Mouse (Mus musculus) gonadal fat pad, adult 2 months (tissue): Measurements from ENCODE around the gene Kif5a. TPM values are rescaled to one million over a fixed set of nuclear protein-coding genes. Genes with fewer than 3 reads are reported as not detected.

Source experiments
- DNase-seq: peaks from one replicate; pipeline ENCODE4 v3.0.0-alpha.2; 2012; ENCODE audit warnings: low read depth
- polyA plus RNA-seq: library from polyadenylated mRNA; depleted of rRNA; stranded (reverse); fragments of >200 nt; gene quantifications from 2 replicates; pipeline ENCODE4 v1.2.3, GENCODE M21; 2012; rRNA removed

Gene Kif5a
- polyA plus RNA-seq, 1 experiment = 6.4 TPM

DNA sequence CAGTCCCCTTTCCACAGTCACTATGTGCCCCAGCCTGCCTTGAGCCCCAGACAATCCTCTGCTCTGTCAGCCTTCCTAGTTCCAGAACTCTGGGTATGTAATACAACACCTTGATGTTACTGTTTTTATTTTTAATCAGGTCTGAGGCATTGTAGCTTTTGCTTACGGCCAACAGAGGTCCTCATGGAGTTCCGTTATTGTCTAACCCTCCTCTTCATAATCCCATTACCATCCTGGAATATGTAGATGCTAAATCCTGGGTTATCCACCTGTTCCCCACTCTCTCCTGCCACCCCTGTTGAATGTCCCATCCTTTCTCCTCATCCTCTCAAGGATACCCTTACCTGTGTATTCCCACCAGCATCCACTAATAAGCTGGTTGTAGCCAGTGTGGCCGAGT, 86.9 kb downstream of the Kif5a start:
- no peak for DNase-seq

Other genes starting within 250 kb of the Kif5a start
- 27.1 and 32.9 TPM in 2 replicates for gene Tsfm, start 232.5 kb downstream of the Kif5a start, polyA plus RNA-seq
- 31.2 and 31.9 TPM in 2 replicates for gene Mettl1, start 221.9 kb downstream of the Kif5a start, polyA plus RNA-seq
- 0.55 and 0.86 TPM in 2 replicates for gene Eef1akmt3, start 221.8 kb downstream of the Kif5a start, polyA plus RNA-seq
- 0.22 TPM in 2 replicates for gene Cyp27b1, start 215.1 kb downstream of the Kif5a start, polyA plus RNA-seq
- 6.1 and 8.9 TPM in 2 replicates for gene March9, start 203.2 kb downstream of the Kif5a start, polyA plus RNA-seq
- gene Cdk4, start 199.8 kb downstream of the Kif5a start, polyA plus RNA-seq = 204 and 205 TPM in 2 replicates
- gene Tspan31, start 193.1 kb downstream of the Kif5a start, polyA plus RNA-seq = 128 and 146 TPM in 2 replicates
- gene Agap2, start 188.1 kb downstream of the Kif5a start, polyA plus RNA-seq = 5.3 and 5.7 TPM in 2 replicates
- 109 and 143 TPM in 2 replicates for gene Os9, start 142.2 kb downstream of the Kif5a start, polyA plus RNA-seq
- 60.5 and 112 TPM in 2 replicates for gene B4galnt1, start 98.1 kb downstream of the Kif5a start, polyA plus RNA-seq
- 1.0 and 1.2 TPM in 2 replicates for gene Slc26a10, start 82.7 kb downstream of the Kif5a start, polyA plus RNA-seq
- 25.7 and 29.6 TPM in 2 replicates for gene Arhgef25, start 73.3 kb downstream of the Kif5a start, polyA plus RNA-seq
- 91.3 and 116 TPM in 2 replicates for gene Dtx3, start 67.6 kb downstream of the Kif5a start, polyA plus RNA-seq
- 76.9 and 93.8 TPM in 2 replicates for gene Pip4k2c, start 51.8 kb downstream of the Kif5a start, polyA plus RNA-seq
- gene Dctn2, start 3.0 kb upstream of the Kif5a start, polyA plus RNA-seq = 228 and 280 TPM in 2 replicates
- gene Mbd6, start 25.7 kb upstream of the Kif5a start, polyA plus RNA-seq = 21.8 and 32.7 TPM in 2 replicates
- gene Mars, start 48.4 kb upstream of the Kif5a start, polyA plus RNA-seq = 55.2 and 64.5 TPM in 2 replicates
- gene Arhgap9, start 58.6 kb upstream of the Kif5a start, polyA plus RNA-seq = 9.3 and 9.7 TPM in 2 replicates
- gene Gli1, start 78.6 kb upstream of the Kif5a start, polyA plus RNA-seq = 15.2 and 18.3 TPM in 2 replicates
- gene Inhbe, start 91.1 kb upstream of the Kif5a start, polyA plus RNA-seq = 0.01 and 0.03 TPM in 2 replicates
- 0.06 TPM in 1 of 2 replicates, not detected in the other for gene Inhbc, start 107.1 kb upstream of the Kif5a start, polyA plus RNA-seq
- gene R3hdm2, start 117.0 kb upstream of the Kif5a start, polyA plus RNA-seq = 51.4 and 79.1 TPM in 2 replicates
- gene Stac3, start 238.3 kb upstream of the Kif5a start, polyA plus RNA-seq = 1.1 and 2.1 TPM in 2 replicates